Mouse (Mus musculus): ENCODE data around the gene Gm20431.

DNA sequence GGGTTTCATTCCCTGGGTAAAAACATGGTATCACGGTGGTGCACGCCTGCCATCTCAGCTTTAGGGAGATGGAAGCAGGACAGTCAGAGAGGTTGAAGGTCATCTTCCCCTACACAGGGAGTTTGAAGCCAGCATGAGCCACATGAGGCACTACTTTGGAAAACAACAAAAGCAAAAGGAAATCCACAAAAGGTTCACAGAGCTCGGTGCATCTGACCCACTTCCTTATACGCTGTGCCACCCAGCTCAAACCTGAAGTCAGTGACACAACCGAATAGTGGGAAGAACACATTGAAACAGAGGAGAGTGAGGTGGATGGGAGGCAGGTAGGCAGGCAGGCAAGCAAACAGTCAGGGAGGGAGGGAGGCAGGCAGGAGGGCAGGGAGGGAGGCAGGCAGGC, 40.2 kb upstream of the Gm20431 start:
- TF ChIP-seq POLR2A (IDR thresholded peaks at IDR 0.05; ENCODE audit: borderline replicate concordance, insufficient read depth, low read length) (no peak), CTCF (IDR thresholded peaks at IDR 0.05; ENCODE audit: borderline replicate concordance, insufficient read depth, low read depth, low read length) (no peak)

Measured in cerebellum, adult 2 months (tissue).